Mouse (Mus musculus): ENCODE data around the gene Prdx5.
A peak's percentile ranks its signal among the peaks of the same experiment; 100 is the strongest.

Prdx5 gene

GRCm38 (mm10) chr19:6874257-6874656 lies 35.6 kb downstream of the Prdx5 start:
- no peak for DNase-seq

DNA sequence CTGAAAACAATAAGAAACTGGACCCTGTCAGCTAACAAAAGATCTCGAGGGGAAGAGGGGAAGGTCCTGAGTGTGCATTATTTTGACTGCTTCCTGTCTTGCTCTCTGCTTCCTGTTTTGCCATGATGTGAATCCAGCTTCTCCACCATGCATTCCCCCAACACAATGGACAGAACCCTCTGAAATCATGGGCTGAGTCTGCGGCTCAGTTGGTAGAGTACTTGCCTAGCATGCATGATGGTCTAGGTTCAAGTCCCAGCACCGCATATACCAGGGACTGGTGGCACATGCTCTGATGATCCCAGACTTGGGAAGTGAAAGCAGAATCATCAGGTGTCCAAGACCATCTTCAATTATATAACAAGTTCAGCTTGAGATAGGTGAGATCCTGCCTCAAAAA lies 37.2 kb downstream of the Prdx5 start:
- DNase-seq = no peak

DNA sequence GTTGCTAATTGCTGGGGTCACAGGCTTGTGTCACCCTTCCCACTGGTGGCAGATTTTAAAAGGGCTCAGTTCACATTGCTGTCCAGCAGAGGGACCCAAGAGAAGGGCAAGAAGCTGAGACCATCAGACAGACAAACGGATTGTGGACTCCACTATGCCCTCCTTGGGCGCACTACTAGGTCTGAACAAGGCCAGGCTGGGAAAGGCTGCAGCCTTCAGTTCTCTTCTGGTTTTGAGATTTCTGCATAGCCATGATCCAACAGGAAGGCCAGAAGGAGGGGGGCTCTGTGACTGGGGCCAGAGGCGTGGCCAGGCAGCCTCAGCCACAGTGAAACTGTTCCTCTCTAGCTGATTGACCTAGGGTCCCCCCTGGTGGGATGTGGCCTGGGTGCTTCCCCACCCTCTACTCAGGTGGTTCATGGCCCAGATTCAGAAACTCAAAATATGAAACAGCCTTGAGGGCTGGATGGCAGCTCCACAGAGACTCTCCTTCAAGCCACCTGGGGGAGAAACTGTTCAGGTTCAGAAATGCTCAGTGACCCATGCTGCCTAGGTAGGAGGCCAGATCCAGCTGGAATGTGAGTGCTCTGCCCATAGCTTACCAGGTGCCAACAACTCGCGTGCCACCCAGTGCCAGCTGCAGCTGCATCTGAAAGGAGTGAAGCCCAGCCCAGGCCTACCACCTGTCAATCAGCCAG lies 38.2 kb downstream of the Prdx5 start:
- DNase-seq = peak; percentile 62 to 70

DNA sequence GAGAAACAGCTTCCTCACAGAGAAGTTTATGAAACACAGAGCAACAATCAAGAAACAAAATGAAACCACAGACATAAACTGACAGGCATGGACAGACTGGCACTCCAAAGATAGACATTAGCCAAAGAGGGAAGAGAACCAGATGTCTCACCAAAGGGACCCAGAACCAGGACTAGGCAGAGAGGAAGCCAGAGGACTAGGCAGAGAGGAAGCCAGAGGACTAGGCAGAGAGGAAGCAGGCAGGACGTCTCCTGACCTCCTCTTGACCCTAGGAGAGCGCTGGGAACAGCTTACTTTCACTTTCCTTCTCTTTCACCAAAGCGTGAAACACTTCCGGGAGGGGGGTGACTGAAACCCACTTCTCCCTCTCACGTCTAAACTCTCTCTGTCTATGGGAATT lies 40.6 kb downstream of the Prdx5 start:
- peak; percentile 42 to 63 for DNase-seq

DNA sequence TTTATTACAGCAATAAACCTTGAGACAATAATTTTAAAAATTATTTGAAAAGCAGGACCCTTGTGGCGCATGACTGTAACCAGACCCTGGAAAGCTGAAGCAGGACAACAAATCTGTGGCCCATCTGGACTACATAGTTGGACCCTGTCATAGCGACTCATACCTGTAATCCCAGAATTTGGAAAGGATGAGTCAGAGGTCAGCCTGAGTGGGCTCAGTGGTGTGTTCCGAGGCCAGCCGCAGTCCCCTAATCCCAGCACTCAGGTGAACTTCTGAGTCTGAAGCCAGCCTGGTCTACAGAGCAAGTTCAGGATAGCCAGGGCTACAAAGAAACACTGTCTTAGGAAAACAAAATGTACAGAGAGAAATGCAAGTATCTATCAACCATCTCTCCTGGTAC lies 48.5 kb downstream of the Prdx5 start:
- no peak for DNase-seq

DNA sequence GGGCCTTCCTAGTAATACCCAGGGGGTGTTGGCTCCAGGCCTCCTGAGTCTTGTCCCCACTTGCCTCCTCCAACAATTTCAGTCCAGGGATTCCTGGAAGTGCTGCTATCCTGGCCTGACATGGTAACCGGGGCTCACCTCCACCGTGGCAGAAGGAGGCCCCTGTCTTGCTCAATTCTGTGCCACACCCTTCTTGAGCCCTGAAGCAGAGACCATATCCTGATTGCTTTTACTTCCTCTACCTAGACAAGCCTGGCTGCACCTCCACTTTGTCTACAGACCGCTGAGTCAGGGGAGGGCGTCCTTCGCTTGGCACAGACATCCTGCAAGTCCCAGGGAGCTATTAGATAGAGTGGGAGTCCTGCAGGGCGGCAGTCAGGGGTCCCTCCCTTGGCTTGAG lies 49.2 kb downstream of the Prdx5 start:
- DNase-seq = no peak

- no peak for DNase-seq
These were observed 49.9 kb downstream of the Prdx5 start for GRCm38 (mm10) chr19:6859971-6860370.

DNA sequence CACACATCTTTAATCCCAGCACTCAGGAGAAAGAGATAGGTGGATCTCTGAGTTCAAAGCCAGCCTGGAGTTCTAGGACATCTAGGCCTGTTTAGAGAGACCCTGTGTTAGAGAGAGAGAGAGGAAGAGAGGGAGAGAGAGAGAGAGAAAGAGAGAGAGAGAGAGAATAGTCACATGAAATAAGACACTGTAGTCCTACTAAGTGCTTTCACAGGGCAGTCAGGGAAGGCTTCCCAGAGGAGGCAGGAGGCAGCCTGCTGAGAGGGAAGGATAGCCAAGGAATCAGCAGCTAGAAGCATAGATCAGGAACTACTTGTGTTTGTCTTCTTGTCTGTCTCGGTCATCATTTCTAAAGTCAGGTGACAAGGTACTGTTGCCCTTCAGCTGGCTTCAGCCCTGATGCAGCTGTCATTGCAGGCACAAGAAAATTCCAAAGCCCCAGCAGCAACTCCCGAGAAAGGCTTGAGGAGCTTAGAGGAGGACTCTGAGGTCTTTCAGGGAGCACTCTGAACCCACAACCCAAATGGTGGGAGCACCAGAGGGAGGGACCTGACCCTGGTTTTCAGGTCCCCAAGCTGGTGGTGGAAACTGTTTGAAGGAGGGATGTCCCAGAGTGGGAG lies 50.8 kb downstream of the Prdx5 start:
- DNase-seq = no peak

- peak; percentile 88 to 91 for DNase-seq
These were observed 51.9 kb downstream of the Prdx5 start, which contains the start of gene Ccdc88b for GRCm38 (mm10) chr19:6858031-6858430. Gene Ccdc88b, minus strand, starts transcription at chr19:6858211.

DNA sequence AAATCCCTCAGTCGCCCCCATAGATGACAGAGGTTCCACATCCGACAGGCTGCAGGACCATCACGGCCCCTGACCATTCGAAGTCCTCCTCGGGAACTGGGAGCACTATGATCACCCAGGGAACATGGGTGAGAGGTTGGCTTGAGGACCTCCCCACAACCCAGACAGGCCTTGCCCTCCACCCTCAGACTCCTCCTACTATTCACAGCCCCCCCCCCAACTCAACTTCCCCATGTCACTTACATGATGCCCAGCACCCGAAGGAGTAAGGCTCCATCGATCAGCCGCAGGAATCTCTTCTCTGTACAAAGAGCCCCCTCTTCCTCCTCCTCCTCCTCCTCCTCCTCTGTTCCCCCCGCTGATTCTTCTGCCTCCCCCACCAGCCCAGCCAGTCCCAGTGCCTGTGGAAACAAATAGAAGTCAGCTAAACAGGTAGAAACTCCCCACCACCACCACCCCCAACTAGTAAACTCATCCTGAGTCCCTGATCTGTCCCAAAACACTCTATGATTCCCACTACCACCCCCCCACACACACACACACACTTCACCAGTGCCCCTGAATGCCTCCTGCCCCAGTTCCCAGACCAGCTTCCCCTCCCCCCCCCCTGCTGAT lies 52.4 kb downstream of the Prdx5 start:
- no peak for DNase-seq

DNA sequence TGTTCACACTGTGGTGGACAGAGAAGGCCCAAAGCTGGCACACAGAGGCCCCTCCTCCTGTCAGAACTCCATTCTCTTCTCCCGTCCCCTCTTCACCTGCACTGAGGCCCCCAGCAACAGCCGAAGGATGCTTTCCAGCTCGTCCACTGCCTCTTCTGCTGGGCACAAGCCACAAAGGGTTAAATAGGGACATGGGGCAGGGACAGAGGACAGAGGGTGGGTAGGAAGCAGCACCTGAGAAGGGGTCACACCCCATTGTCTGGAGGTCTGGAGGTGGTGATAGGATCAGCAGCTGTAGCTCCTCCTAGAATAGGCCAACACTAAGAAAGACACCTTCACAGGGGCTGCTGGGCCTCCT lies 52.9 kb downstream of the Prdx5 start:
- no peak for DNase-seq

Measured in thymus, adult 18-20 months (tissue).